Mouse (Mus musculus): ENCODE results near the gene Trp63. TPM values are rescaled to one million over a fixed set of nuclear protein-coding genes. Genes with fewer than 3 reads are reported as not detected.

Trp63 gene
- polyA plus RNA-seq, 1 experiment = 23.1 TPM

GRCm38 (mm10) chr16:25797732-25798294 is 114.2 kb downstream of the Trp63 start:
- H3K27me3 ChIP-seq (ENCODE audit: control insufficient read depth, insufficient read depth, low read length) = no peaks in the 10 kb centered on the region
- H3K4me3 ChIP-seq (ENCODE audit: control insufficient read depth, insufficient read depth, low read length) = no peak overlapping the region
- no peaks in the 10 kb centered on the region for H3K4me1 ChIP-seq (replicated peaks; ENCODE audit: control insufficient read depth, insufficient read depth, low read length)
- WGBS = 82% methylated on average over 4 of the region's 4 CpGs
- H3K36me3 ChIP-seq (ENCODE audit: control insufficient read depth, insufficient read depth, low read length) = no peaks in the 10 kb centered on the region
- no peak for DNase-seq
- H3K27ac ChIP-seq (ENCODE audit: control insufficient read depth, insufficient read depth, low read length) = no peak overlapping the region
- TF ChIP-seq CTCF (IDR thresholded peaks at IDR 0.05; ENCODE audit: borderline replicate concordance, control insufficient read depth, extremely low read depth, insufficient read depth, low read length, poor library complexity) = no peak

- TF ChIP-seq POLR2A (IDR thresholded peaks at IDR 0.05; ENCODE audit: control insufficient read depth, extremely low read depth, insufficient read depth, low read length, poor library complexity) = no peak
- no peak for TF ChIP-seq CTCF (IDR thresholded peaks at IDR 0.05; ENCODE audit: borderline replicate concordance, control insufficient read depth, extremely low read depth, insufficient read depth, low read length, poor library complexity)
- DNase-seq = no peak
- Histone ChIP-seq H3K4me3 (ENCODE audit: control insufficient read depth, insufficient read depth, low read length) (no peak overlapping the region), H3K36me3 (ENCODE audit: control insufficient read depth, insufficient read depth, low read length) (no peaks in the 10 kb centered on the region), H3K4me1 (replicated peaks; ENCODE audit: control insufficient read depth, insufficient read depth, low read length) (no peaks in the 10 kb centered on the region), H3K27ac (ENCODE audit: control insufficient read depth, insufficient read depth, low read length) (no peak overlapping the region), H3K27me3 (ENCODE audit: control insufficient read depth, insufficient read depth, low read length) (no peaks in the 10 kb centered on the region)
These were observed 116.1 kb downstream of the Trp63 start for GRCm38 (mm10) chr16:25799618-25800017.

- no peak overlapping the region for H3K4me3 ChIP-seq (ENCODE audit: control insufficient read depth, insufficient read depth, low read length)
- WGBS = 88% methylated on average over 3 of the region's 3 CpGs
- H3K27me3 ChIP-seq (ENCODE audit: control insufficient read depth, insufficient read depth, low read length) = no peaks in the 10 kb centered on the region
- no peak overlapping the region; the same call in 1 of the 2 replicates for H3K27ac ChIP-seq (ENCODE audit: control insufficient read depth, insufficient read depth, low read length)
- DNase-seq = no peak
- TF ChIP-seq CTCF (IDR thresholded peaks at IDR 0.05; ENCODE audit: borderline replicate concordance, control insufficient read depth, extremely low read depth, insufficient read depth, low read length, poor library complexity) (no peak), POLR2A (IDR thresholded peaks at IDR 0.05; ENCODE audit: control insufficient read depth, extremely low read depth, insufficient read depth, low read length, poor library complexity) (no peak)
- H3K36me3 ChIP-seq (ENCODE audit: control insufficient read depth, insufficient read depth, low read length) = no peaks in the 10 kb centered on the region
- H3K4me1 ChIP-seq (replicated peaks; ENCODE audit: control insufficient read depth, insufficient read depth, low read length) = no peaks in the 10 kb centered on the region
These were observed 121.4 kb downstream of the Trp63 start for GRCm38 (mm10) chr16:25804955-25805354.

GRCm38 (mm10) chr16:25807116-25807515 is 123.6 kb downstream of the Trp63 start:
- no peak for TF ChIP-seq CTCF (IDR thresholded peaks at IDR 0.05; ENCODE audit: borderline replicate concordance, control insufficient read depth, extremely low read depth, insufficient read depth, low read length, poor library complexity)
- TF ChIP-seq POLR2A (IDR thresholded peaks at IDR 0.05; ENCODE audit: control insufficient read depth, extremely low read depth, insufficient read depth, low read length, poor library complexity) = no peak
- no peaks in the 10 kb centered on the region for H3K4me1 ChIP-seq (replicated peaks; ENCODE audit: control insufficient read depth, insufficient read depth, low read length)
- no peak overlapping the region for H3K4me3 ChIP-seq (ENCODE audit: control insufficient read depth, insufficient read depth, low read length)
- H3K27me3 ChIP-seq (ENCODE audit: control insufficient read depth, insufficient read depth, low read length) = no peaks in the 10 kb centered on the region
- no peaks in the 10 kb centered on the region for H3K36me3 ChIP-seq (ENCODE audit: control insufficient read depth, insufficient read depth, low read length)
- no peak for DNase-seq
- no peak overlapping the region for H3K27ac ChIP-seq (ENCODE audit: control insufficient read depth, insufficient read depth, low read length)

- no peak for TF ChIP-seq POLR2A (IDR thresholded peaks at IDR 0.05; ENCODE audit: control insufficient read depth, extremely low read depth, insufficient read depth, low read length, poor library complexity)
- no peak for TF ChIP-seq CTCF (IDR thresholded peaks at IDR 0.05; ENCODE audit: borderline replicate concordance, control insufficient read depth, extremely low read depth, insufficient read depth, low read length, poor library complexity)
- DNase-seq = no peak
These were observed 134.4 kb downstream of the Trp63 start for GRCm38 (mm10) chr16:25817753-25818624.

GRCm38 (mm10) chr16:25826016-25826415 is 142.5 kb downstream of the Trp63 start:
- Histone ChIP-seq H3K4me1 (replicated peaks; ENCODE audit: control insufficient read depth, insufficient read depth, low read length) (no peaks in the 10 kb centered on the region), H3K4me3 (ENCODE audit: control insufficient read depth, insufficient read depth, low read length) (no peak overlapping the region), H3K36me3 (ENCODE audit: control insufficient read depth, insufficient read depth, low read length) (no peaks in the 10 kb centered on the region), H3K27me3 (ENCODE audit: control insufficient read depth, insufficient read depth, low read length) (no peaks in the 10 kb centered on the region), H3K27ac (ENCODE audit: control insufficient read depth, insufficient read depth, low read length) (no peak overlapping the region)
- no peak for TF ChIP-seq POLR2A (IDR thresholded peaks at IDR 0.05; ENCODE audit: control insufficient read depth, extremely low read depth, insufficient read depth, low read length, poor library complexity)
- TF ChIP-seq CTCF (IDR thresholded peaks at IDR 0.05; ENCODE audit: borderline replicate concordance, control insufficient read depth, extremely low read depth, insufficient read depth, low read length, poor library complexity) = no peak
- WGBS = 86% methylated on average over 7 of the region's 7 CpGs
- no peak for DNase-seq

More at GRCm38 (mm10) chr16:25817753-25818624, 134.4 kb downstream of the Trp63 start:
- no peaks in the 10 kb centered on the region for H3K4me1 ChIP-seq (replicated peaks; ENCODE audit: control insufficient read depth, insufficient read depth, low read length)
- no peak overlapping the region for H3K4me3 ChIP-seq (ENCODE audit: control insufficient read depth, insufficient read depth, low read length)
- H3K27ac ChIP-seq (ENCODE audit: control insufficient read depth, insufficient read depth, low read length) = no peak overlapping the region
- no peaks in the 10 kb centered on the region for H3K27me3 ChIP-seq (ENCODE audit: control insufficient read depth, insufficient read depth, low read length)
- no peaks in the 10 kb centered on the region for H3K36me3 ChIP-seq (ENCODE audit: control insufficient read depth, insufficient read depth, low read length)
- WGBS = 80% methylated on average over 10 of the region's 10 CpGs

Data from thymus, adult 2 months (tissue).